Comparison of ENCODE assay signal across 8 mouse cellular contexts in the genomic region with DNA sequence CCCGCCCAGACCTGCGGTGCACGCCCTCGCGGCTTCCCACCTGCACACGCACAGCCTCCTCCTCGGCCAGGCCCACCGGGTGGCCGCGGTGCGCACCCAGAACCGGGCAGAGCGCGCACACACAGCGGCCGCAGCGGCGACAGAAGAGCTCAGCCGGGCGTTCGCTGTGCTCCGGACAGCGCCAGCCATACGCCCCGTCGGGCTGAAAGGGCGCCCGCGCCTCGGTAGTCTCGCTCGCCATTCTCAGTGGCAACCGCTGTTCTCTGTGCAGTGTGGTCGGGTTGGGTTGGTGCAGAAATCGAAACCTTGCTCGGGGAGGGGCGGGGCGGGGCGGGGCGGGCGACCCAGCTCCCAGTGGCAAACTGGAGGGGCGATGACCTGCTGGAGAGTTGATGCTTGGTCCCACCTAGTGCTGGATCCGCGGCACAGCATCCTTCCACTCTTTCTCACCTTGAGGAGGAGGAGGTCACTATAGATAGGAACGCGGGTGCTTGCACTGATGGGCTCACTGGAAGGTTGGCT. TPM values are rescaled to one million over a fixed set of nuclear protein-coding genes. Genes with fewer than 3 reads are reported as not detected.
DNase-seq lines count a peak whose midpoint lies in the region; ATAC-seq lines count a peak whose summit lies in the region.

A gene (minus strand): TSS at position 302 of the 522 bp plus-strand sequence.

- H3K4me2 ChIP-seq in heart, embryonic 15.5 days = peak within 1 kb of the TSS; percentile 80
- peak within 1 kb of the TSS; percentile 67 for H3K4me2 ChIP-seq in stomach, embryonic 15.5 days

- H3K4me3 ChIP-seq in heart, embryonic 15.5 days = peak within 1 kb of the TSS; percentile 59
- peak within 1 kb of the TSS; percentile 53 for H3K4me3 ChIP-seq in stomach, embryonic 15.5 days (replicated peaks)

- under 1% methylated on average over 46 of the region's 46 CpGs for WGBS in heart, embryonic 15.5 days
- under 1% methylated on average over 45 of the region's 46 CpGs for WGBS in stomach, embryonic 15.5 days

- H3K27ac ChIP-seq in heart, embryonic 15.5 days = no peak within 1 kb of the TSS; the same call in 1 of the 2 replicates
- 0 out of 2 replicates have a peak within 1 kb of the TSS, but pooled peaks have one; percentile 31 for H3K27ac ChIP-seq in stomach, embryonic 15.5 days

- H3K36me3 ChIP-seq in heart, embryonic 15.5 days = no peaks in the 10 kb centered on the region
- H3K36me3 ChIP-seq in stomach, embryonic 15.5 days = no peaks in the 10 kb centered on the region

- ATAC-seq in heart, embryonic 15.5 days (replicated peaks; ENCODE audit: insufficient number of reproducible peaks, insufficient read depth, low FRiP score, low read depth) = peak; percentile 33; the same call in 1 of the 2 replicates
- peak; percentile 80 for ATAC-seq in megakaryocyte-erythroid progenitor cell, adult 5-6 weeks (replicated peaks; ENCODE audit: low FRiP score, low TSS enrichment, poor library complexity, severe bottlenecking)
- peak; percentile 74 for ATAC-seq in stomach, embryonic 15.5 days (ENCODE audit: insufficient read depth, low FRiP score, low read depth)

- H3K4me1 ChIP-seq in heart, embryonic 15.5 days (replicated peaks) = peaks cover 24% of the 10 kb centered on the region
- peaks cover 17% of the 10 kb centered on the region for H3K4me1 ChIP-seq in stomach, embryonic 15.5 days

- H3K9ac ChIP-seq in heart, embryonic 15.5 days = peak within 1 kb of the TSS; percentile 53
- H3K9ac ChIP-seq in stomach, embryonic 15.5 days = peak within 1 kb of the TSS; percentile 35; the same call in 1 of the 2 replicates

- H3K9me3 ChIP-seq in heart, embryonic 15.5 days (replicated peaks) = no peaks in the 10 kb centered on the region
- no peaks in the 10 kb centered on the region for H3K9me3 ChIP-seq in stomach, embryonic 15.5 days

- peak; percentile 41 for DNase-seq in ovary, postnatal 36 days (ENCODE audit: low spot score)
- no peak for DNase-seq in ovary, postnatal 10 days (ENCODE audit: low spot score)
- peak; percentile 67 for DNase-seq in embryo, embryonic 11 days
- peak; percentile 46 to 64 for DNase-seq in kidney, postnatal 4 days
- no peak for DNase-seq in c-Kit-positive CD71-positive TER-119-positive erythroid progenitor cells, embryonic 14.5 days (ENCODE audit: low spot score)

- H3K27me3 ChIP-seq in heart, embryonic 15.5 days = peaks cover 91% of the 10 kb centered on the region
- H3K27me3 ChIP-seq in stomach, embryonic 15.5 days (replicated peaks) = peaks cover 29% of the 10 kb centered on the region

RNA-seq across cellular contexts. Expression of the gene that starts here (rescaled TPM):
- polyA plus RNA-seq in heart, embryonic 15.5 days (2015; fragmentation: Nextera tagmentation; extraction: Ambion mirVana) = 1.7 and 3.7 TPM in 2 replicates
- total RNA-seq in megakaryocyte-erythroid progenitor cell, adult 5-6 weeks (2014; fragmentation: Nextera tagmentation) = 8.5 and 13.1 TPM in 2 replicates
- 7.3 and 8.1 TPM in 2 replicates for total RNA-seq in megakaryocyte-erythroid progenitor cell, adult 5-6 weeks (2017)
- 5.2 and 5.3 TPM in 2 replicates for polyA plus RNA-seq in stomach, embryonic 15.5 days (2015; fragmentation: Nextera tagmentation; extraction: Ambion mirVana)

Comparison
In these comparisons a context has a peak if more than half of its experiments do, and no peak if none do; other contexts are left out.
1. DNase-seq: peak in ovary, postnatal 36 days (single experiment), embryo, embryonic 11 days (single experiment) and kidney, postnatal 4 days (2 of 2); none in ovary, postnatal 10 days (single experiment) and c-Kit-positive CD71-positive TER-119-positive erythroid progenitor cells, embryonic 14.5 days (single experiment).
2. Peak in every context shown above with its lines, with median percentiles within 50 percentile points of each other: ATAC-seq.